Mouse (Mus musculus): ENCODE measurements at regions not wholly inside any gene's neighbourhood (a gene's known extent, or its start where the extent isn't known, plus 50 kb on each side); places are given as distances from the start of the nearest gene placed in this dataset.

GRCm38 (mm10) chr16:50814626-50815025 lies 223.7 kb upstream of the Ccdc54 start:
- no peak for TF ChIP-seq POLR2A (IDR thresholded peaks at IDR 0.05; ENCODE audit: borderline replicate concordance, extremely low read depth, low read depth, low read length)
- TF ChIP-seq CTCF (IDR thresholded peaks at IDR 0.05; ENCODE audit: insufficient read depth, low read length): no peak

Measured in lung, adult 2 months (tissue).